Mouse (Mus musculus): ENCODE results near the gene C1qa. TPM values are rescaled to one million over a fixed set of nuclear protein-coding genes. Genes with fewer than 3 reads are reported as not detected.
A peak's percentile ranks its signal among the peaks of the same experiment; 100 is the strongest.

Gene C1qa
- polyA plus RNA-seq, 1 experiment from 2014 or later, result 16.2 TPM

DNA sequence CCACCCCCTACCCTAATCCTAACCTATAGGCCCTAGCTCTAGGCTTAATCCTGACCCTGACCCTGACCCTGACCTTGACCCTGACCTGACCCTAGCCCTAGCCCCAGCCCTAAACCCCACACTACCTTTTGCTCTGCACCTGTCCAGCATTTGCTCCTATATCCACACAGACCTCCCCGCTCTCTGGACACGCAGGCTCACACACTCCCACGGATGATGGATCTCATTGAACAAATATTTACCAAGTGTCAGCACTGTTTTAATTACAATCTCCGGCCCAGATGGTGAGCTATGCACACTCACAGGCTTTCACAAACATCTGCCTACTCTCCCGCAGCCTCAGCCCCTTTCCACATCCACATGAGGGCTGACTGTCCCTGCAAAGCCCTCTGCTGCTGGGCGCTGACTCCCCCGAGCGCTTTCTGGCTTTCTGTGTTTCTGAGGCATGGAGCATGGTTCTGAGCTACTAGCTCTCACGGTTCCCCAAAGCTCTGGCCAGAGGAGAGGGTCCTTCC, 462 bp downstream of the C1qa start:
- ATAC-seq (ENCODE audit: insufficient number of reproducible peaks, insufficient read depth, low FRiP score, low TSS enrichment), result no peak
- peaks cover 48% of the 10 kb centered on the region for H3K27me3 ChIP-seq
- H3K4me3 ChIP-seq, result no peak overlapping the region

DNA sequence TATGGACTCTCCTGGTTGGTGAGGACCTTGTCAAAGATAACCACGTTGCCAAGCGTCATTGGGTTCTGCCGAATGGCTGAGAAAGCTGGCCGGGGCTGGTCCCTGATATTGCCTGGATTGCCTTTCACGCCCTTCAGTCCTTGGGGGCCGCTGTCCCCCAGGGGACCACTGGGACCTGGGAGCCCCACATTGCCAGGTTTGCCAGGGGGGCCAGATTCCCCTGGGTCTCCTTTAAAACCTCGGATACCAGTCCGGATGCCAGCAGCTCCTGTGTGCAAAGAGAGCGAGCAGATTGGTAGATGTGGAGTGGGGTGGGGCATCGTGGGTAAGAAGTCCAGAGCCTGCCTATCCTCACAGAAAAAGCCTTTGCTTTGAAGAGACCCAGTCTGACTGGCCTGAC, 2.1 kb downstream of the C1qa start:
- Histone ChIP-seq H3K9ac (no peak overlapping the region), H3K27me3 (peaks cover 57% of the 10 kb centered on the region), H3K27ac (no peak overlapping the region), H3K36me3 (no peaks in the 10 kb centered on the region), H3K4me3 (no peak overlapping the region), H3K9me3 (no peaks in the 10 kb centered on the region), H3K4me2 (replicated peaks) (0 out of 2 replicates have a peak overlapping the region, but pooled peaks have one; percentile 21), H3K4me1 (peaks cover 6% of the 10 kb centered on the region; the same call in 1 of the 2 replicates)
- no peak for ATAC-seq (ENCODE audit: insufficient number of reproducible peaks, insufficient read depth, low FRiP score, low TSS enrichment)
- 41% methylated on average over 10 of the region's 10 CpGs for WGBS

More for the DNA sequence above, 462 bp downstream of the C1qa start:
- H3K9ac ChIP-seq, result no peak overlapping the region
- H3K36me3 ChIP-seq, result no peaks in the 10 kb centered on the region
- peaks cover 6% of the 10 kb centered on the region; the same call in 1 of the 2 replicates for H3K4me1 ChIP-seq
- no peaks in the 10 kb centered on the region for H3K9me3 ChIP-seq
- no peak overlapping the region for H3K4me2 ChIP-seq (replicated peaks)
- no peak overlapping the region for H3K27ac ChIP-seq
- WGBS, result 64% methylated on average over 9 of the region's 9 CpGs

DNA sequence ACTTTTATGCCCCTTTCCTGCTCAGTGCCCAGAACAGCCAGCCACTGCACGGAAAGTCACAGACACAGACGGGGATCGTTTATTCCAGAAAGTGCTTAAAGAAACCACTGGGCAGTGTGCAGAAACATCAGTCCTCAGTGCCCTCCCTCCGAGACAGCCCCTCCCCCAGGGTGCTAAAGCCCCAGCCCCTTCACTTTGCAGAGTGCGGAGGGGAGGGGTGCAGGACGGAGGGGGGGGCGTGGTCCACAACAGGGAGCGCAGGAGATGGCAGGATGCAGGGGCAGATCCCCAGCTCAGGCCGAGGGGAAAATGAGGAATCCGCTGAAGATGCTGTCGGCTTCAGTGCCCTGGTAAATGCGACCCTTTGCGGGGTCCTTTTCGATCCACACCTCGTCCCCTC, 2.7 kb downstream of the C1qa start:
- Histone ChIP-seq H3K4me2 (replicated peaks) (peak overlapping the region; percentile 21; the same call in 1 of the 2 replicates), H3K4me1 (peaks cover 6% of the 10 kb centered on the region; the same call in 1 of the 2 replicates), H3K36me3 (no peaks in the 10 kb centered on the region), H3K9me3 (no peaks in the 10 kb centered on the region), H3K27me3 (peaks cover 57% of the 10 kb centered on the region), H3K4me3 (no peak overlapping the region), H3K9ac (no peak overlapping the region), H3K27ac (no peak overlapping the region)
- 3% methylated on average over 15 of the region's 15 CpGs for WGBS
- no peak for ATAC-seq (ENCODE audit: insufficient number of reproducible peaks, insufficient read depth, low FRiP score, low TSS enrichment)

DNA sequence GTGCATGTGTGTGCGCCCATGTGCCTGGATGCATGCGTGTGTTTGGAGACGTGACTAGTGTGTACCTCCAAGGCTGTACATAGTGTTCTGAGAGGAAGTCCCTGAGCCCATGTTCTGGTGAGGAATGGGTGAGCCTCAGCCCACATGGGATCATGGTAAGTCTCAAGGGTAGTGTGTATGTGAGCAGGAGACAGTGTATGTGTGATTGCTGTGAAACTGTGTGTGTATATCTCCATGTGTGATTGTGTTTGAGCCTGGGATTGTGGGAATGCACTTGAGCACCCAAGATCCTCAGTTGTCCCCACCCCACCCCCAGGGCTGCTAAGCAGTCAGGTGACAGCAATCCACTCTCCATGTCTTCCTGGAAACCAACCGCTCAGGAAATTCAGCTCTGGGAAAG, 3.8 kb downstream of the C1qa start:
- no peak overlapping the region for H3K4me3 ChIP-seq
- H3K4me1 ChIP-seq, result peaks cover 6% of the 10 kb centered on the region; the same call in 1 of the 2 replicates
- H3K27ac ChIP-seq, result no peak overlapping the region
- H3K9ac ChIP-seq, result no peak overlapping the region
- peaks cover 57% of the 10 kb centered on the region for H3K27me3 ChIP-seq
- no peaks in the 10 kb centered on the region for H3K9me3 ChIP-seq
- no peak for ATAC-seq (ENCODE audit: insufficient number of reproducible peaks, insufficient read depth, low FRiP score, low TSS enrichment)
- H3K4me2 ChIP-seq (replicated peaks), result no peak overlapping the region
- WGBS, result 69% methylated on average over 4 of the region's 4 CpGs
- H3K36me3 ChIP-seq, result no peaks in the 10 kb centered on the region

DNA sequence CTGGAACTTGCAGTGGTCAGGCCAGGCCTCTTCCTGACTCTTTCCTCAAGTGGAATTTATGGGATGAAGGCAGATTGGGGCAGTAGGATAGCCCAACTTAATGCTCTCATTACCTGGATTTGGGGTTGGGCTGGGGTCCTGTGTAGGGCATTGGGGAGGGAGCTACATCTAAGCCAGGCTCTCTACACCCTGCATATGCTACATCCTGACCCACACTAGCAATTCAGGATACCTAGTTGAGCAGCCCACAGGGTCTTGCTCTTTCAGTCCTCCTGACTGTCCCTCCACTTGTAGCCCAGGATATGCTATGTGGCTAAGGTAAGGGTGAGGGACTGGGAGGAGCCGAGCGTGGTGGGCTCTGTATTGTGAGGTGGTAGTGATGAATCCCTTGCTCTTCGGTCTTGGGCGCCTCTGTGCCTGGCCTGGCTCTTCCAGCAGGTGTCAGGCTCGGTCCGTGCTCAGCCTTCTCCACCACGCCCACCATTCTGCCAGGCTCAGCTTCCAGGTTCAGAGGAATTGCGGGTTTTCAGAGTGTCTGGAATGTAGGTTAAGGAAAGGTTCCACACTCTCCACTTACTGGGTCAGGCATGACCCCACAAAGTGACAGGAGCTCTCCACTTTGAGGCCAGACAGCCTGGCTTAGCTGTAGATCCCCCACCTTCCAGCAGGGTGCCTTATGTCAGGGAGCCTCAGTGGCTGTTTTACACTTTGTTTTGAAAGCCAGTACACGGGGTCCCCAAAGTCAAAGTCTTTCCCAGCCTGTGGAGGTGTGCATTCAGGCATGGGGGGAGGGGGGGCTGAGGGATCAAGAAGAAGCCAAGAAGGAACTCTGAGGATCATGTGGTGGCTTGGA, 4.7 kb downstream of the C1qa start:
- no peak overlapping the region for H3K4me2 ChIP-seq (replicated peaks)
- peaks cover 57% of the 10 kb centered on the region for H3K27me3 ChIP-seq
- no peaks in the 10 kb centered on the region for H3K9me3 ChIP-seq
- 9% methylated on average over 9 of the region's 9 CpGs for WGBS
- no peak overlapping the region; the same call in 1 of the 2 replicates for H3K9ac ChIP-seq
- no peak for ATAC-seq (ENCODE audit: insufficient number of reproducible peaks, insufficient read depth, low FRiP score, low TSS enrichment)
- no peak overlapping the region for H3K27ac ChIP-seq
- H3K4me3 ChIP-seq, result no peak overlapping the region
- no peaks in the 10 kb centered on the region for H3K36me3 ChIP-seq
- H3K4me1 ChIP-seq, result peaks cover 6% of the 10 kb centered on the region; the same call in 1 of the 2 replicates

DNA sequence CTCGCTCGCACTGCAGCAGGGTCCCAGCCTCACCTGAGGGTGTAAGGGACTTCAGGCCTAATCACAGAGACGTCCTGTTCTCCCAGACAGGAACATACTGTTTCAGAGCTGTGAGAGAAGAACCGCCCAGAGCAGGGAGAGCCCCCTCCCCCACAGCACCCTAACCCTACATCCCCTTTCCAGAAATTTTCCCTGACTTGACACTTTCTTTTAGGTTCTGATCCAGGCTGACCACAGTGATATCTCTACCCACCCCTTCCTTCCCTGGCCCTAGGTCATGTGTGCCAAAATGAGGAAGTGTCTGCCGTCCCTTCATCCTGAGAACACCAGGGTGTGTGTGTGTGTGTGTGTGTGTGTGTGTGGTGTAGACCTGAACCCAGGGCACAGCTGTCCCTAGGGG, 5.8 kb downstream of the C1qa start, which contains the start of gene C1qc:
C1qc (minus strand) TSS at position 255 of the 400 bp plus-strand sequence.
- 56% methylated on average over 5 of the region's 5 CpGs for WGBS
- no peak within 1 kb of the TSS for H3K9ac ChIP-seq
- H3K4me3 ChIP-seq, result no peak within 1 kb of the TSS
- H3K36me3 ChIP-seq, result no peaks in the 10 kb centered on the region
- H3K4me2 ChIP-seq (replicated peaks), result no peak within 1 kb of the TSS
- peaks cover 55% of the 10 kb centered on the region for H3K27me3 ChIP-seq
- no peak for ATAC-seq (ENCODE audit: insufficient number of reproducible peaks, insufficient read depth, low FRiP score, low TSS enrichment)
- no peaks in the 10 kb centered on the region for H3K9me3 ChIP-seq
- H3K4me1 ChIP-seq, result peaks cover 6% of the 10 kb centered on the region; the same call in 1 of the 2 replicates
- H3K27ac ChIP-seq, result no peak within 1 kb of the TSS

DNA sequence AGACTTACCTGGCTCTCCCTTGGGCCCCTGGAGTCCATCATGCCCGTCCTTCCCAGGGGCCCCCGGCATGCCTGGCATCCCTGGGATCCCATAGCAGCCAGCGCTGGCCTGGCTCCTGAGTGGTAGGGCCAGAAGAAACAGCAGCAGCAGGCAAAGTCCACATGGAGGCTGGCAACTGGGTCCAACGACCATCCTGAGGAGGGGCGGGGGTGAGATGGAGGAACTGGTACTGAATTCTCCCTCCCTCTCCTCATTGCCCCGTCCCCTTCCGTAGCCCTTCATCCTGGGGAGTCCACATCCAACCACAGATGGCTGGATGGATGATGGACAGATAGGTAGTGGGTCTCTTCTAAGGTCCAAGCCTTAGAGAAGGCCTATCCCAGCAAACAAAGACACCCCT, 6.2 kb downstream of the C1qa start:
- no peak for ATAC-seq (ENCODE audit: insufficient number of reproducible peaks, insufficient read depth, low FRiP score, low TSS enrichment)
- 63% methylated on average over 7 of the region's 7 CpGs for WGBS
- H3K36me3 ChIP-seq, result no peaks in the 10 kb centered on the region
- H3K9me3 ChIP-seq, result no peaks in the 10 kb centered on the region
- no peak overlapping the region for H3K4me3 ChIP-seq
- no peak overlapping the region for H3K4me2 ChIP-seq (replicated peaks)
- peaks cover 6% of the 10 kb centered on the region; the same call in 1 of the 2 replicates for H3K4me1 ChIP-seq
- H3K27ac ChIP-seq, result no peak overlapping the region
- H3K9ac ChIP-seq, result no peak overlapping the region
- H3K27me3 ChIP-seq, result peaks cover 51% of the 10 kb centered on the region

DNA sequence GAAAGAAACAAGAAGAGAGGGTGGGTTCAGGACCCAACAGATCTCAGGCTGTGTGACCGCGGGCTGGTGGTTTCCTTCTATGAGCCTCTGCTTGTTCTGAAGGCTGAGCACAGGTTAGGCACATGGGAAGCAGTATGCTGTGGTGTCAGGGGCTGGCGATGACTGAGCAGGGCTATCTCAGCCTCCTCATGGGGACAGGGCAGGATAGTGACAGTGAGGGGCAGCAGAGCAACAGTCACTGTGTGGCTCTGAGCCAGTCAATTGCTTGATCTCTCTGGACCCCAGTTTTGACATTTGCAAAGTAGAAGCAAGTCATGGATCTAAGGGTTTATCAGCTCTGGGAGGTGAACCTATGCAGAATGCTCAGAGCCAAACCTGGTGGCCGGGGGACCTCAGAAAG, 7.5 kb downstream of the C1qa start:
- Histone ChIP-seq H3K4me3 (no peak overlapping the region), H3K9me3 (no peaks in the 10 kb centered on the region), H3K36me3 (no peaks in the 10 kb centered on the region), H3K4me1 (peaks cover 4% of the 10 kb centered on the region; the same call in 1 of the 2 replicates), H3K9ac (no peak overlapping the region), H3K4me2 (replicated peaks) (no peak overlapping the region), H3K27me3 (peaks cover 38% of the 10 kb centered on the region), H3K27ac (no peak overlapping the region)
- WGBS, result 79% methylated on average over 4 of the region's 4 CpGs
- ATAC-seq (ENCODE audit: insufficient number of reproducible peaks, insufficient read depth, low FRiP score, low TSS enrichment), result no peak

DNA sequence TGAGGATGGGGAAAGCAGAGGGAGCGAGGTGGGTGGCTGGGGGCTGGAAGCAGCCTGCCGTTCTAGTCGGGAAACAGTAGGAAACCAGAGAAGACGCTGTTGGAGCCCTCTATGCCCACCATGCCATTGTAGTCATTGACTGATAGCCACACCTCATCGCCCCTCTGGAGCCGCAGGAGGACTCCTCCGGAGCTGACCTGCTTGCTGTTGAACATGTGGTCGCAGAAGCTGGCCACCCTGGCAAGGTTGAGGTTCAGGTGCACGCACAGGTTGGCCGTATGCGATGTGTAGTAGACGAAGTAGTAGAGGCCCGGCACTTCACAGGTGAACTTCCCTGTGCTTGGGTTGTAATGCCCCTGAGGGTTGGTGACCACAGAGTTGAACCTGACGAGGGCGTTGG, 8.6 kb downstream of the C1qa start:
- ATAC-seq (ENCODE audit: insufficient number of reproducible peaks, insufficient read depth, low FRiP score, low TSS enrichment), result no peak
- no peak overlapping the region for H3K9ac ChIP-seq
- no peak overlapping the region for H3K27ac ChIP-seq
- H3K36me3 ChIP-seq, result no peaks in the 10 kb centered on the region
- no peak overlapping the region for H3K4me3 ChIP-seq
- no peaks in the 10 kb centered on the region for H3K9me3 ChIP-seq
- 82% methylated on average over 15 of the region's 15 CpGs for WGBS
- peaks cover 27% of the 10 kb centered on the region for H3K27me3 ChIP-seq
- no peaks in the 10 kb centered on the region for H3K4me1 ChIP-seq
- H3K4me2 ChIP-seq (replicated peaks), result no peak overlapping the region

DNA sequence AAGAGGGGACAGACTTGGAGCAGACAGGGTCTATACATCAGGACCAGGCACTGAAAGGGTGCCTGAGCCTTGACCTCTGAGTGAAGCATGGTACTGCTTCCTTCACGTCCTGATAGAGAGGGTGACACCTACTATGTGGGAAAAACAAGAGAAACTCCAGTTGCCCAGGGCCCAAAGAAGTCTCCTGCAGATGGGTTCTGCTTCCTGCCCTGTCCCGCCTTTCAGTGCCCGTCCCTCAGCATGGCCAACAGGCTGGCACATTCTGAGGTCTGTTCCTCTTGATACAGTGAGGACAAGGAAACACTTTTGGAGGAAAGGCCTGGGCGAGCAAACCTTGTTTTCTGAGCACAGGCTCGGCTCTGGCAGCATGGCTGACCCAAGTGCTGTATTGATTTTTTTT, 10.9 kb downstream of the C1qa start:
- ATAC-seq (ENCODE audit: insufficient number of reproducible peaks, insufficient read depth, low FRiP score, low TSS enrichment), result no peak
- peaks cover 12% of the 10 kb centered on the region for H3K27me3 ChIP-seq
- no peaks in the 10 kb centered on the region for H3K9me3 ChIP-seq
- 78% methylated on average over 5 of the region's 5 CpGs for WGBS
- H3K36me3 ChIP-seq, result no peaks in the 10 kb centered on the region
- H3K4me1 ChIP-seq, result no peaks in the 10 kb centered on the region
- H3K9ac ChIP-seq, result no peak overlapping the region
- H3K4me2 ChIP-seq (replicated peaks), result no peak overlapping the region
- H3K4me3 ChIP-seq, result no peak overlapping the region
- no peak overlapping the region for H3K27ac ChIP-seq

DNA sequence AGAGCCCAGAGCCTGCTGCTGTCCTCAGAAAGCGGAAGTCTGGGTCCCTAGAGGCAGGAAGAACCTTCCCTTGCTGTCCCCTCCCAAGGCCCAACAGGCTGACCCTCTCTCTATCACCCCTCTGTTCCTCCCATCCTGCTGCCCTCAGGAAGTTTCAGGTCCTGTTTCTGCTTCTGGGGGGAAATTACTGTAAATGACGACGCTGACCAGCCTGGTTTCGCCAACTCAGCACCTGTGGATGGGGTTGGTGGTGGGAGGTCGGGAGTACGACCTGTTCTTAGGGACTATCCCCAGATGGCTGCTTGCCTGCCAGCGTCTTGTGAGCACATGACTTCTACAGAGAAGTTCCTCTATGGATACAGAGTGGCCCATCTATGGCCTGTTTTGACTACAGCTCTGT, 12.5 kb downstream of the C1qa start, which contains the start of gene C1qb:
C1qb (minus strand) TSS at position 87 of the 400 bp plus-strand sequence.
- Histone ChIP-seq H3K27ac (no peak within 1 kb of the TSS), H3K9me3 (no peaks in the 10 kb centered on the region), H3K4me2 (replicated peaks) (no peak within 1 kb of the TSS), H3K9ac (no peak within 1 kb of the TSS), H3K4me3 (no peak within 1 kb of the TSS), H3K36me3 (no peaks in the 10 kb centered on the region), H3K27me3 (no peaks in the 10 kb centered on the region), H3K4me1 (no peaks in the 10 kb centered on the region)
- WGBS, result 68% methylated on average over 7 of the region's 7 CpGs
- ATAC-seq (ENCODE audit: insufficient number of reproducible peaks, insufficient read depth, low FRiP score, low TSS enrichment), result no peak

DNA sequence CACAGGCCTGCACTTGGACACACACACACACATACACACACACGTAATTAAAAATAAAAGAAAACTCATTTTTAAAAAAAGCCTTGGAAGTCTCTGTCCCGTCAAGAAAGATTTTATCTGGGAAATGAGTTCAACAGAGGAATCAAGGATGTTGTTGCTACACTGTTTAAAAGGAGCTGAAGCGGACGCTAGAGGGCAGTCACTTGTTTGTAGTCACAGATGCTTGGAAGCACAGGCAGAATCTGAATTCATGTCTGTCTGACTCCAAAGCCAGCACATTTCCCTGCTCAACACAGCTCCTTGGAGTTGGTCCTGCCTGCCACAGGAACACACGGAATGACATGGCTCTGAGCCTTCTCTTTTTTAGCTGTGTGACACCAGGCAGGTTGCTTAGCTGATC, 20.0 kb downstream of the C1qa start:
- Histone ChIP-seq H3K27me3 (no peaks in the 10 kb centered on the region), H3K4me1 (no peaks in the 10 kb centered on the region), H3K36me3 (no peaks in the 10 kb centered on the region), H3K4me3 (no peak overlapping the region), H3K9me3 (no peaks in the 10 kb centered on the region), H3K9ac (no peak overlapping the region), H3K27ac (no peak overlapping the region), H3K4me2 (replicated peaks) (no peak overlapping the region)
- no peak for ATAC-seq (ENCODE audit: insufficient number of reproducible peaks, insufficient read depth, low FRiP score, low TSS enrichment)
- WGBS, result 20% methylated on average over 5 of the region's 5 CpGs

Data from embryonic facial prominence, embryonic 12.5 days (tissue).